Mouse (Mus musculus): ENCODE results near the gene Cnot6.
A peak's percentile ranks its signal among the peaks of the same experiment; 100 is the strongest.

The Cnot6 gene

DNA sequence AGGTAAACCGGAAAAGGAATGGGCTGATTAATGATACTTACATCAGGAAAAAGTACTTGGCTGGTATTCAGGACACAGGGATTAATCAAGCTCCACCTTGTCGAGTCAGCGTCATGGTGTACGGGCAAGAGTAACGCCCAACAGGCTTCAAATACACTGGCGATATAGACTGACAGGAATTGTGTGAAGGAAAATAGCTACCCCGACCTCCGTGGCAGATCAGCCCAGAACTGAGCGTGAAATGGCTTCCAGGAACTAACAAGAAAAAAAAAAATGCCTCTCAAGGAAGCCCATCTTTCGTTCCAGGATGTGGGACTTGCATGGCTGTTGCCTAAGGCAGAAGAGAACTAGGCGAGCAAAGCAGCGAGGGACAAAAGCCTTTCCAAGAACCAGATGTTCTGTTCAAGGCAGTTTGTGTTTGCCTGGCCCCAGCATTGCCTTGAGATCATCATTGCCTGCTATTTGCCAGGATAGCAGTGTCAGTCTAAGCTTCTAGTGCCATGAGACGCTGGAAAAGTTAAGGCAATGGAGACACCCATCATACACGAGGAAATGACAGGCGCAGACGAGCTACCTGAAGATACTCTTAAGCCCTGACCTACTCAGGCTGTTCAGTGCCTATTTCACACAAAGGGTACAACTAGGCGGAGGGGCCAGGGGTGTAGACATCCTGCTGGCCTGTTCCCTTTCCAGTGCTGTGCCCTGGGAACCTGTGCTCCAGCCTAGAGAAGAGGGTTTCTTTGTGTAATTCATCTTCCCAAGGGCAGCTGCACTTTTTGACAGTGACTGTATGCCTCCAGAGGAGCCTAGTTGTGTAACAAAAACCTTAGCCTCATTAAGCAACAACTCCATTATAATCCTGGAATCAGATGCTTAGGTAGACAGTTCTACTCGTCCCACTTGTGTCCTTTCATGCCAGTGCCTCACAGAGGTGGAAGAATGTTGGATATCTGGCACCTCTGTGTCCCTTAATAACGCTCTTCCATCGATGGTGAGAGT, 1.1 kb upstream of the Cnot6 start:
- peak; percentile 7 for DNase-seq (ENCODE audit: inconsistent ontology term)

DNA sequence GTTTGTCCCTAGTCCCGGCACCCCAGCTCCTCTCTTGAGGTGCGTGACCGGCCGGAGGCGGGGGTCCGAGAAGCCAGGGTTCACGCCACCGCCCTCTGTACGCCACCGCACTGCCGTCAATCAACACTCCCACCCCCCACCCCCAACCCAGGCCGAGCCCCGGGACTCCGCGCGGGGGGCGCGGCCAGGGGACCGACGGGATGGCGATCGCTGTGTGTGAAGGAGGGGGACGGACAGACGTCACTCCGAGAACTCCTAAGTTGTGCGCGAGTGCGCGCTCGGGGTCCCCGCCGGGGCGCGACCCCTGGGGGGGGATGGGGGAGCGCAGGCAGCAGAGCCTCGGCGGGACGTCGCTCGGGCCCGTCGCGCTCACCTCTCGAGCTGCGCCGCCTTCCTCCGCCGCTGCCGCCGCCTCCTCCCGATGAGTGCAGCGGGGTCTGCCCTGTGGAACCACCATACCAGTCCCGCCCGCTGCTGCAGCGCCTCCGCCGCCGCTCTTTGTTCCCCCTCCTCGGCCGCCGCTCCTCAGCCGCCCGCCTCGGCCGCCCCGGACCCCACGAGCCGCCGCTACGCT, 455 bp downstream of the Cnot6 start:
- DNase-seq (ENCODE audit: inconsistent ontology term), result peak; percentile 50

DNA sequence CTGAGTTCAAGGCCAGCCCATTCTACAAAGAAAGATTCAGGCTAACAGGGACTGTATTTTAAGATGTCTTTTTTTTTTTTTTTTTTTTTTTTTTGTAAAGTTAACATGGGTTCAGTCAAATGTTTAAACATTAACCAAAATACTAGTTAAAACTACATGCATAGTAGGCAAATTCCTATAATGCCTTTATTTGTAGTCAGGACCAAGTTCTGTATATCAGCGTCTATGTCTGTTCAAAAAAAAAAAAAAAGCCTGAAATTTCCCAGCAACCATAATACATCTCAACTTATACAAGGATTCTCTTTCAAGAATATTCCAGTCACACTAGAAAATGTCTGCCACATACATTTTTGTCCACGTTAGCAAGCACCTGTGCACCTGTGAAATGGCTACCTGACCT, 1.9 kb downstream of the Cnot6 start:
- DNase-seq (ENCODE audit: inconsistent ontology term), result no peak

DNA sequence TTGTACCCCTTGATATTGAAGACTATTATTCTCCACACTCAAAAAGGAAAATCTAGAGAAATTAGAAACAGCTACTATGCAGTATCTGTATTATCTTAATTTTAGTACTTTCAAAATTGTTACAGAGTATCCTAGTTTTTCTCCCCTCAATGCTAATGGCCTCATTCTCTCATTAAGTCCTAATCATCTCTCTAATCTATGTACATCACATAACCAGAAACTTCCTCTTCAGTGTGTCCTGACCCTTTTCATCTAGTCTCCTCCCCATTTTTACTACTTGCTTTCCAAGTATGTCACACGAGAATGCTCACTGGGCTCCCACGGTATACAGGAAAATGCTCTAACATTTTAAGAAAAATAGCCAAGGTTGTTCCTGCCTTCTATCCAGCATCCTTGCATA, 4.7 kb downstream of the Cnot6 start:
- no peak for DNase-seq (ENCODE audit: inconsistent ontology term)

DNA sequence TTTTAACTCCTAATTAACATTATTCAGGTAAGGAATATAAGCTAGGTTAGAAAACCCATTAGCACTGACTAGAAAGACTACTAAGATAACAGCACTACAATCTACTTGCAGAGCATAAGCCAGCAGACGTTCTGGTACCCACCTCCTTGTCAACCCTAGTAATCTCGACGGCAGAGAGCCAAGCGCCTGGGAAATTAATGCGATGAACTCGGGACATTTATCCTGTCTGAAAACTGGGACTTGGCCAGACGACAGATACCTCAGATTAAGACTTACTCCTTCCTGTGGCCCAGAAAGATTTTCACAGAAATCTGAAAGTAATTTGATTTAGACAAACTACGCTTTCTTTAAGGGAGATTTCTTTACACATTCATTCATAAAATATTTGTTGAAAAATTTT, 7.7 kb downstream of the Cnot6 start:
- no peak for DNase-seq (ENCODE audit: inconsistent ontology term)

DNA sequence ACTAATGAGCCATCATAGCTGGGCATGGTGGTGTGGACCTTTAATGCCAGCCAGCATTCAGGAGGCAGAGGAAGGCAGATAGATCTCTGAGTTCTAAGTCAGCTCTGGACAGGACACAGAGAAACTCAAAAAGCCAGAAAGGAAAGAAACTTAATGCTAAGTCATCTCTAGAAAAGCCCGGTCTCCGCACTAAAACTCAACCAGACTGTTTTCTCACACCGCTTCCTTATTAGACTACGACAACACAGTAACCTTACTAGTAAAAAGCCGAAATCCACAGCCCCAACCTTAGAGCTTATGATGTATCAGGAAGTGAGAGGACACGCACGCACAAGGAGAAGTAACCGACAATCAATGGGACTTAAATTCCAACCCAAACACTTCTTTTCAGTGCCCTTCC, 10.5 kb downstream of the Cnot6 start:
- no peak for DNase-seq (ENCODE audit: inconsistent ontology term)

DNA sequence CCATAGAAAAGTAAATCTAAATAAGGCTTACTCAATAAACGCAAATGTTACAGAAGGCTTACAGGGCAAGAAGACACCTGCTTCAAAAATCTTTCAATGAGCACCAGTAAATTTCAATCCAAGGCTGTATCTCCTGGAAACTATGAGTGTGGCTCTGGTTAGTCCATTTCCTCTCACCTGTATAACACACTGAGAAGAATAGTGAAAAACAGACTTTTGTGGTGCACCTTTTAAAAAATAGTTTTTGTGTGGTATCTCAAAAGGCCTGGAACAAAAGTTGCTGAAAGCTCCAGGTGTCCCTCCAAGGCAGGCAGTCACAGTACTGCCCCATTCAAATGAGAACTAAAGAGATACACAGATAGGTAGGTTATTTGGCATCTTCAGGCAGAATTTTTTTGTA, 13.4 kb downstream of the Cnot6 start:
- no peak for DNase-seq (ENCODE audit: inconsistent ontology term)

DNA sequence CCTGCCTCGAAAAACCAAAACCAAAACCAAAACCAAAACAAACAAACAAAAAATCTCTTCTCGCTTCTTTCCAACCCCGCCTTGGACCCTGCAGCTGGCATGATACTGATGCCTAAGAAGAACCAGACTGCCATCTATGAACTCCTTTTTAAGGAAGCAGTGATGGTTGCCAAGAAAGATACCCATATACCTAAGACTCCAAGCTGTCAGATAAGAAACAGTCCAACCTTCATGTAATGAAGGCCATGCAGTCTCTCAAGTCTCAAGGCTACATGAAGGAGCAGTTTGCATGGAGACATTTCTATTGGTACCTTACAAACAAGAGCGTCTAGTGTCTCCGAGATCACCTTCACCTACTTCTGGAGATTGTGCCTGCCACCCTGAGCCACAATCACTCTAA, 14.7 kb downstream of the Cnot6 start:
- no peak for DNase-seq (ENCODE audit: inconsistent ontology term)

DNA sequence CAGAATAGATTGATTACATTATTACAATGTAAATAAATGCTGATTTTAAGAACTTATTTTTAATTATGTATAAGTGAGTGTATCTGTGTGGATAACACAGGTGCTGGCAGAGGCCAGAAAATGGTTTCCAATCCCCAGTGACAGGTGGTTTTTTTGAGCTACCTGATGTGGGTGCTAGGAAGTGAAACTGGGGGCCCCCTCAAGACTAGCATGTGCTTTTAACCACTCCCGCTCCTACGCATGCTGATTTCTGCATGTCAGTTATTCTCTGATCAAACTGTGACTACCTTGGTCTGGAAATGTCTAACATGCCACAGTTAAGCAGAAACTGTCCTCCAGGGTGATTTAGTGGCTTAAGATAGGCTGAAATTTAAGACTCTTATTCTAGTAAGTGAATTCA, 16.1 kb downstream of the Cnot6 start:
- no peak for DNase-seq (ENCODE audit: inconsistent ontology term)

DNA sequence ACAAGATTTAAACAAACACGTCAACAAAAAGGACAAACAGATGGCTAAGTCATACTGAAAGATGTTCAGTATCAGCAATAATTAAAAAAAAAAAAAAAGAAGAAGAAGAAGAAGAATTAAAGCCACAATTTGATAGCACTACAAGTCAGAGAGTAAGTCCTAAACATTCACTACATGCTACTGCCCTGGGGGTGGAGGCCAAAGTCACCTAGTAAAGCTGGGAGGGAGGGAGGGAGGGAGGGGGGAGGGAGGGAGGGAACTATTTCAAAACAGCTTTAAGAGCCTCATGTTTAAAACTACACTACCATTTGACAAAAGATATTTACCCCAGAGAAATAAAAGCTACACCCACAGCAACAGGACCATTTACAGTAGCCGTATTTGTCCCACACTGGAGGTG, 16.8 kb downstream of the Cnot6 start:
- DNase-seq (ENCODE audit: inconsistent ontology term), result no peak

DNA sequence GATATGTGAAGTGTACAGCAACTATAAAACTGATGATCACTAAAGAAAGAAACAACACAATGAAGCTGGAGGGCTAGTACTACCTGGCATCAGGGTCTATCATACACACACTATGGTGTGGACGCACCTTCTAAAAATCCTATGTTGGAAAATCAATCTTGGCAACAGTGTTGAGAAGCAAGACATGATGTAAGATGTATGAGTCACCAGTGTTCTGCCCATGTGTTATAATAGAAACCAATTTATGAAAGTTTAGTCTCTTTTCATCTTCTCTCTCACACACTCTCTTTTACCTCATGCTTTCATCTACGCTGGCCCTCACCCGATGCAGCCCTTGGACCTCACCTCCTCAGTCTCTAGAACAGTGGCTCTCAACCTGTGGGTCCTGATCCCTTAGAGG, 17.5 kb downstream of the Cnot6 start:
- DNase-seq (ENCODE audit: inconsistent ontology term), result no peak

DNA sequence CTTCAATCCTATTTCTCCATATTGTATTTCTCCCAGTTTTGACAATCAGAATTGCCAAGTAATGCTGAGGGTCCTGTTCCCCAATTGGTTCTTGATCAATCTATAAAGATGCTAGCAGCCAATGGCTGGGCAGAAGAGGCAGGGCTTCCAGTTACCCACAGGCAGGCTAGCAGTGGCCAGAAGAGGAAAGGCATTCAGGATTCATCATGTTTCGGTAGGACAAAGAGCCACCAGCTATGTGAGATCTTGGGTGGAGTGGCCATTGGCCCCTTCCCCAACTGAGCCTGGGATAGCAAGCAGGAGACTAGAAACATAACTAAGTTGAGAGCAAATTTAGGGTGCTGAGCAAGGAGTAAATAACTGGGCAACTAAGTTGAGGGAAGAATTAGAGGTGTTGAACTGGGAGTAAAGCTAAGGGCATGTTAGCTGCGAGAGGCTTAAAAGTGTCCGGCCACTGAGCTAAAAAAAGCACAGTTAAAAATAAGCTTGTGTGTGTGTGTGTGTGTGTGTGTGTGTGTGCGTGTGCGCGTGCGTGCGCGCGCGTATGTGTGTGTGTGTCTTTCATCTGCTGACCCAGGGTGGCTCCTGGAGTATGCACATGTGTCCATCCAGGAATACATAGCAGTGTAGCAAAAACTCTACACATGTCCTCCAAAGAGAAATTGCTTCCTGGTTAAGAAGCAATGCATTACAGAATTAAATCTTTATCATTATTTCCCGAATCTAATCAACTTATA, 28.1 kb downstream of the Cnot6 start:
- DNase-seq (ENCODE audit: inconsistent ontology term), result no peak

DNA sequence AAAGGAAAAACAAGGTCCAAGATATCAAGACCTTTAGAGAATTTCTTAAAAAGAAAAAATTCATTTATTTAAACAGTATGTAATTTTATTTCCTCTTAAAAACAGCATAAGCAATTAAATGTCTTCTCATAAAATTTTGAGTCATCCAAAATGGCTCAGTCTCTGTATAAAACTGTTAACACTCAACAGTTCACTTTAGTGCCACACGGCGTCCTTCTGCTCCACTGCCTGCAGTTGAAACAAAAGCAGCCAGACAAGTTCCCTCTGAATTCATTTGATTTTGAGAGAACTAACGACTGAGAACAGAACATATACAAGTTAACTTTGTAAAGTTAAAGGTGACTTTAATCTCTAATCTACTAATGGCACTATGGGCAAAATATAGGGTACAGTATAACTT, 39.1 kb downstream of the Cnot6 start:
- DNase-seq (ENCODE audit: inconsistent ontology term), result no peak

DNA sequence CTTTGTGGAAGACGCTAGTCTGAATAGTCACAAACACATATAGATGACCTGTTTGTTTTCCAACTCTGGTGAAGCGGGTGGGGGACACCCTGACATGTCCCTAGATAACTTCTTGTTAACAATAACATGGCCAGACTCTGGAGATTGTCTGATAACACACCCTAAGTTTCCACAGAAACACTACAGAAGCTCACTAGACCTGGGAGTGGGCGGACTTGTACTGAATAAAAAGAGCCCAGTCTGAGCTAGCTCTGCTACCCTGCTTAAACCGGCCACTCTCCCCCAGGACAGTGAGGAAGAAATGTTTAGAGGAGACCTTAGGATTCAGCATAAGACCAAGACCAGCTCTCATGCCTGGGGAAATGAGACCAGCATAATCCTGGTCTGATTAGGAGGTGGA, 47.1 kb downstream of the Cnot6 start:
- DNase-seq (ENCODE audit: inconsistent ontology term), result no peak

DNA sequence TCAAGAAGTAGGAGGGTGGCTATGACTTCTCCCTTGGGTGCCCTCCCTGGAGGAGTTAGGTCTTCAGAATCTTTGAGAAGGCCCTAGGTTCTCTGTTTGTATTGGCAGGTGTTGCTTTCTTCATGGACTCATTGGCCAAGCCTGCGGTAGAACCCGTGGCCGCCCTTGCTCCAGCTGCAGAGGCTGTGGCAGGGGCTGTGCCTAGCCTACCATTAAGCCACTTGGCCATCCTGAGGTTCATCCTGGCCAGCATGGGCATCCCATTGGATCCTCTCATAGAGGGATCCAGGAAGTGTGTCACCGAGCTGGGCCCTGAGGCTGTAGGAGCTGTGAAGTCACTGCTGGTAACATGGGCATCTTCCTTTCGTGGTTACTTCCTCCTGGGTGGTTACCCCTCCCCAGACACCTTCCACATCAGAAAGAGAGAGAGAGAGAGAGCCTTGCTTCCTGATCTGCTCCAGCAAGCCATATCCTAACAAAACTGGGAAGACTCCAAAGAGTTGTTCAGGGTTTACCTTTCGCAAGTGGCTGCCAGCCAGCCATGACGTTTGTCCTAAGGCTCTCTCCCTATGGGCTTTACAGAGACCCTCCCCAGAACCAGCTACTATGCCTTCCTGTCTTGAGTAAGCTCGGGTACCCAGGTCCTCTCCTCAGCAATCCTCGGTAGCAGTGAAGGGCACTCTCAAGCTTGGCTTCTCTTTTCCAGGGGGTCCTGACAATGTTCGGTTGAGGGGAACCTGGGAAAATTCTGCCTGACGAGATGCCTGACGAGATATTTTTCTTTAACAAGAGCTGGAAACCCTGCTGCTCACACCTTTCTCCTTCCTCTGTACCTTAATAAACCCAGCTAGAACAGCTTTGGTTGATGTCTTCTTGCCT, 48.0 kb downstream of the Cnot6 start:
- no peak for DNase-seq (ENCODE audit: inconsistent ontology term)

DNA sequence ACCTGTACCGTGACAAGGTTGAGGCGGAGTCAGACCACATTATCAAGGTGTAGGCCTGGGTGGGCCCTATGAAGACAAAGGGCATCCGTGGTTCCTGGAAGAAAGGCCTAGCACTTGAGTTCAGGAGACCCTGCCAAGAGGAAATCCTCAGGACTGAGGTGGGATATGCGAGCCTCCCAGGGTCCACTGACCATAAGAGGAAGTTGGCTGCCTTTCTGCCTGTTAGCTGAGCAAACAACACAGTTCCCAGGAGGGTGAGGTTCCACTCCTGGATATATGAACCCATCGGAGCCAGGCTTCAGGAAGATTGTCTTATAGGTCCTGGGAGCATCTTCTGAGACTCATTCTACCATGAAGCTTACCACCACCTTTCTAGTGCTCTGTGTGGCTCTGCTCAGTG, 49.2 kb downstream of the Cnot6 start, which contains the start of gene Scgb3a1:
Scgb3a1 (plus strand) TSS at position 301 of the 400 bp plus-strand sequence.
- no peak for DNase-seq (ENCODE audit: inconsistent ontology term)

DNA sequence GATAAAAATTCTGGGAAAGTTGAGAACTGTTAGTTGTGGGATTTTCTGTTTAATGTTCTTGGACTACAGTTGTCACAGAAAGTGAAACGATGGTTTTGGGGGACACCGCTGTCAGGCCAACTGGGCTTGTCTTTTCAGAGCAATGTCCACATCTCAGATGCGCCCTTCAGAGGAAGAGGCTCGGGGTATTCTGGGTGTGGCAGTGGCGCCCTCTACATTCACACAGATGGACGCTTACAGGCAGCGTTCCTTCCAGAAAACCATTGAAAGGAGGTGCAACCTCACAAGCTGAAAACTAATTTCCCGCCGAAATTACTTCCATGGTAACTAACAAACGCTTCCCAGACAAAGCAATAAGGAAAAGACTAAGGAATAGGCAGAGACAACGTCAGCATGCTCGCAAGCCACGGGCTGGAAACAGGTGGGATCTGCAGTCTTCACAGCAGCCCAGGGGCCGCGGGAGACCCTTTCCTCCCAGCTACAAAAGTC, 50.2 kb downstream of the Cnot6 start:
- no peak for DNase-seq (ENCODE audit: inconsistent ontology term)

DNA sequence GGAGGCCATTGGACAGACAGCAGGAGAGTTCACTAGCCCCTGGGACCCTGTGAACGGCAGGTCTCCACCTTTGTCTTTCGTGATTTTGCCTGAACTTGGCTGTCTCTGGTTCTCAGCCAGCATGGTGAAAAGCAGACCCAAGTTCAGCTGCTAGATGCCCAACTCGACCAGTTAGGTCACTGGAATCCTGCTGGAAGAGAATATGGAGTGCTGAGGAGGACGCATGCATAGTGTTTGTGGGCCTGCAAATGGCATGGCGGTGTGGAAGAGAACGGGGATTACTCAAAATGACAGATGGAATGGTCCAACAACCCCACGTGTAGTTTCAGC, 53.1 kb downstream of the Cnot6 start:
- DNase-seq (ENCODE audit: inconsistent ontology term), result no peak

DNA sequence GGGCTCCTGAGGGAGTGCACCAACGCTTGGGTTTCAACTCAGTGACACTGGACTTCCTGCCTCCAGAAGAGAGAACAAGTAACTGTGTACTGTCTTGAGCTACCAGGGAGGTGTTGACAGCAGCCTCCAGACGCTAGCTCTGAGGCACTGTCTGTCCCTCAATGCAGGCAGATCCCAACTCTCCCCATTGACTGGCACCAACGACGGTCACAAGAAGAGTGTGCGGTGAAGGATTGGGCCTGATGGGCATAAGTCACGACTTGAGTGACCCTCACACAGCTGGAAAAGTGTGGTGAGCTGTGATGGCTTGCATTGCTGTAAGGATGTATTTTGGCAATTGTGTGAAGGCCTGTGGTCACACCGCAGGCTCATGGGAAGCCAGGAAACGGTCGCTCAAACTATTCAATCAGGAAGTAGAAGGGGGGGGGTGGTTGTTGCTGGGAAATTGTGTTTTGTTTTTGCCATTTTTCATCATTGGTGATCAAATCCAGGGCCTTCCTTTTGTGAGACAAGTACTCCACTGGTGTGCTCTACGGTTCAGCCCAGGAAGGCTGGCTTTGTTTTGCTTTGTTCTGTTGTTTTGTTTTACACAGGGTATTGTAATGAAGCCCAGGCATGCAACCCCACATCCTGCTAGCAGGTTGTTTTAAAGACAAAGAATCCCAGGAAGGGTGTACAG, 53.6 kb downstream of the Cnot6 start:
- DNase-seq (ENCODE audit: inconsistent ontology term), result peak; percentile 24

DNA sequence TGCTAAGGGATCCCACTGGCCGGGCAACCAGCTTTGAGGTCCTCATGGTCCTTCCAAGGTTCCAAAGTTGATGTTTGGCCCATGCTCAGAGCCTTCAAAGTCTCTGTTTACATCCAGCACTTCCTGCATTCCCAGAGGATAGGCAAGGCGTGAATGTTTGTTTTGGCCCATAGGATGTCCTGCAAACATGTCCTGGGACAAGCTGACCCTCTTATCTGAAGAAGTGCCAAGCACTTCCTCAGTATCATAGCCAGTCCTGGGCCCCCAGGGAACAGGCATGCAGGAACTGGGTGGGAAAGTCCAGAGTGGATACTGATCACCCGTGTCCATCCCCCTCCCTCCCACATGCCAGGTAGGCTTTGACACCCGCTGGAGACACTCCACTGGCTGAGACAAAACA, 54.5 kb downstream of the Cnot6 start:
- no peak for DNase-seq (ENCODE audit: inconsistent ontology term)

DNA sequence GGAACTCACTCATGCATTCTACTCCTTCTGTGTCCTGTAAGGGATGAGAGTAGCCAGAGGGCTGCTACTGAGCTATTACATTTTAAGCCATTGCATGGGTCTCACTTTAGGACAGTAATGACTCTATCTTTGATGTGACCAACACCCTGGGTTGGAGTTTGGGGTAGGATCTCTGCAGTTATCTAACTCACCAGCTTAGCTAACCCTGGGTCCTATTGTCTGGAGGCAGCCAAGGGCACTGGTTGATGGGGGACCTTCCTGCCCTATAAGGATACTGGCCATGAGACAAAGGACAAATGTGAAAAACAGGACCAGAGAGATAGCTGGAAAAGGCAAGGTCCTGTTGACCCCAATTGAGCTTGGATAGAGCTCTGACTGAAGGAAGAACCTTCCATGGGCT, 57.0 kb downstream of the Cnot6 start:
- no peak for DNase-seq (ENCODE audit: inconsistent ontology term)

All from Muller cell, postnatal 12 days (primary cell).